In the genomic region with DNA sequence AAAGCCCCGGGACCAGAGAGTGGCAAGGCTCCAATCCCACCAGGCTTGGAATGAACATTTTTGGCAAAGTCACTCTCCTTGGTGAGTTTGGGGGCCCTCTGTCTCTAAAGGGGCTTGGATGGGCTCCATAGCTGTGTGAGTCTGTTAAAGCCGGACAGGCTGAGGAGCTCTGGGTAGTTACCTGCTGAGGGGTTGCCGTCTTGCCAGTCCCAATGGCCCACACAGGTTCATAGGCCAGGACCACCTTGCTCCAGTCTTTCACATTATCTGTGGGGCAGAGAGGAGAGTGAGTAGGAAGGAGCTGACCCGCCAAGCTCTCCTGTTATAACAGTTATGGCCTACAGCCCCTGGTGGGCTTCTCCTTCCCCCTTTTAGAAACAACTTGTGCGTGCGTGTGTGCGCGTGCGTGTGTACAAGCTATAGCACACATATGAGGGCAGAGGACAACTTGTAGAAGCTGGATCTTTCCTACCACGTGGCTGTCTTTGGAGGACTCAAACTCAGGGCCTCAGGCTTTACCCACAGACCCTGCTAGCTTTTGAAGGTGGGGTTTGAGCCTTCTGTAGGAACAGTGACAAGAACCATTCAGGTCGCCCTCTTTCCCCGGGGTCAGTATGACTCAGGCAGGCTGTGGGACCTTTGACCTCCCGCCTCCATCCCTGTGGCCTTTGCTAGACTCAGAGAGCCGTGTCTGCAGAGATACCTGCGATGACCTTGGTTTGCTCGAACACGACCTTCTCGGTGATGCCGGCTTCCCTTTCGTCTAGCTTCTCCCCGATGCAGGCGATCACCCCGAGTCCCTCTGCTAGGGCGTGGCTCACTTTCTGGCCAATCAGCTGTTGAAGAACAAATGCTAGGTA, we compare ENCODE assay signal across 8 mouse cellular contexts. TPM values are rescaled to one million over a fixed set of nuclear protein-coding genes. Genes with fewer than 3 reads are reported as not detected.
DNase-seq lines count a peak whose midpoint lies in the region; ATAC-seq and TF ChIP-seq lines count a peak whose summit lies in the region.

No protein-coding gene starts in this region.

- H3K9ac ChIP-seq in heart, embryonic 14.5 days (ENCODE audit: low read length): peak overlapping the region; percentile 99
- H3K9ac ChIP-seq in hindbrain, embryonic 15.5 days: no peak overlapping the region; the same call in 1 of the 2 replicates
- H3K9ac ChIP-seq in midbrain, embryonic 12.5 days (replicated peaks): peak overlapping the region; percentile 86; the same call in 1 of the 2 replicates

- intact Hi-C loops in heart, postnatal 14 days (cut with DNase I): no loop called here

- TF ChIP-seq POLR2A in cortical plate, adult 2 months (IDR thresholded peaks at IDR 0.05; ENCODE audit: extremely low read depth, insufficient read depth, low read length): no peak

- H3K4me1 ChIP-seq in heart, embryonic 14.5 days (ENCODE audit: control insufficient read depth in 2 of 2, insufficient read depth in 2 of 2, low read length in 2 of 2): peaks cover 23 to 49% of the 10 kb centered on the region in 2 experiments
- H3K4me1 ChIP-seq in cortical plate, adult 2 months (ENCODE audit: control insufficient read depth, insufficient read depth, low read length): peaks cover 3% of the 10 kb centered on the region; the same call in 1 of the 2 replicates
- peaks cover 53% of the 10 kb centered on the region for H3K4me1 ChIP-seq in hindbrain, embryonic 15.5 days (replicated peaks)
- H3K4me1 ChIP-seq in midbrain, embryonic 12.5 days: peaks cover 53% of the 10 kb centered on the region

- H3K4me2 ChIP-seq in heart, embryonic 14.5 days (ENCODE audit: low read length): peak overlapping the region; percentile 74
- peak overlapping the region; percentile 72 for H3K4me2 ChIP-seq in hindbrain, embryonic 15.5 days
- peak overlapping the region; percentile 88 for H3K4me2 ChIP-seq in midbrain, embryonic 12.5 days (replicated peaks)

- 71% methylated on average over 24 of the region's 24 CpGs for WGBS in heart, embryonic 14.5 days
- WGBS in hindbrain, embryonic 15.5 days: 83% methylated on average over 24 of the region's 24 CpGs
- 86% methylated on average over 24 of the region's 24 CpGs for WGBS in midbrain, embryonic 12.5 days

- H3K27me3 ChIP-seq in heart, embryonic 14.5 days (ENCODE audit: control insufficient read depth, insufficient read depth, low read length): no peaks in the 10 kb centered on the region
- H3K27me3 ChIP-seq in hindbrain, embryonic 15.5 days: no peaks in the 10 kb centered on the region
- H3K27me3 ChIP-seq in midbrain, embryonic 12.5 days: no peaks in the 10 kb centered on the region

- H3K4me3 ChIP-seq in heart, embryonic 14.5 days (ENCODE audit: control insufficient read depth in 1 of 2, insufficient read depth in 1 of 2, low read depth in 1 of 2, low read length in 2 of 2): peak overlapping the region; percentile 59 to 90
- H3K4me3 ChIP-seq in cortical plate, adult 2 months (ENCODE audit: insufficient read depth, low read length): peak overlapping the region; percentile 66; the same call in 1 of the 2 replicates
- H3K4me3 ChIP-seq in hindbrain, embryonic 15.5 days: peak overlapping the region; percentile 70; the same call in 1 of the 2 replicates
- H3K4me3 ChIP-seq in midbrain, embryonic 12.5 days: peak overlapping the region; percentile 75; the same call in 1 of the 2 replicates

- TF ChIP-seq CTCF in cortical plate, adult 2 months (IDR thresholded peaks at IDR 0.05; ENCODE audit: extremely low read depth, insufficient read depth, low read length): no peak

- no peak for DNase-seq in heart, postnatal 14 days
- DNase-seq in embryo, embryonic 10.5 days (ENCODE audit: low spot score): no peak
- DNase-seq in left cerebral cortex, adult 8-10 months (ENCODE audit: low spot score in 2 of 2): no peak
- no peak for DNase-seq in gastrocnemius, postnatal 4 days (ENCODE audit: low spot score in 2 of 2)

- no peaks in the 10 kb centered on the region for H3K9me3 ChIP-seq in heart, embryonic 14.5 days (ENCODE audit: control insufficient read depth, low read length)
- H3K9me3 ChIP-seq in hindbrain, embryonic 15.5 days: no peaks in the 10 kb centered on the region
- H3K9me3 ChIP-seq in midbrain, embryonic 12.5 days: no peaks in the 10 kb centered on the region

- ATAC-seq in heart, embryonic 14.5 days (ENCODE audit: insufficient number of reproducible peaks, insufficient read depth, low FRiP score, low read depth): no peak
- no peak for ATAC-seq in hindbrain, embryonic 15.5 days (ENCODE audit: low FRiP score, low read depth)
- no peak for ATAC-seq in midbrain, embryonic 12.5 days (ENCODE audit: low FRiP score, low read depth)

- peak overlapping the region; percentile 95 to 99 for H3K27ac ChIP-seq in heart, embryonic 14.5 days (replicated peaks in 1 of 2; ENCODE audit: control insufficient read depth in 1 of 2, insufficient read depth in 1 of 2, low read depth in 2 of 2, low read length in 2 of 2)
- H3K27ac ChIP-seq in cortical plate, adult 2 months (ENCODE audit: insufficient read depth, low read length): no peak overlapping the region
- H3K27ac ChIP-seq in hindbrain, embryonic 15.5 days (replicated peaks): no peak overlapping the region
- 0 out of 2 replicates have a peak overlapping the region, but pooled peaks have one; percentile 86 for H3K27ac ChIP-seq in midbrain, embryonic 12.5 days (replicated peaks)

- peaks cover 48% of the 10 kb centered on the region for H3K36me3 ChIP-seq in heart, embryonic 14.5 days (ENCODE audit: control insufficient read depth, insufficient read depth, low read length)
- H3K36me3 ChIP-seq in hindbrain, embryonic 15.5 days: peaks cover 16% of the 10 kb centered on the region
- peaks cover 33% of the 10 kb centered on the region for H3K36me3 ChIP-seq in midbrain, embryonic 12.5 days

RNA-seq across cellular contexts. Expression of a gene that starts 2.2 kb away (rescaled TPM):
- polyA plus RNA-seq in heart, embryonic 14.5 days (2014; fragmentation: Nextera tagmentation; extraction: Ambion mirVana): 1,486 and 1,545 TPM in 2 replicates
- total RNA-seq in heart, postnatal 14 days (2021): 100 to 1,000 TPM; 772 to 817 TPM
- polyA plus RNA-seq in cortical plate, adult 2 months (2012; rRNA removed): 1,059 and 1,064 TPM in 2 replicates
- 468 and 478 TPM in 2 replicates for polyA plus RNA-seq in hindbrain, embryonic 15.5 days (2015; fragmentation: Nextera tagmentation; extraction: Ambion mirVana)
- polyA plus RNA-seq in midbrain, embryonic 12.5 days (2016; fragmentation: Nextera tagmentation; extraction: Ambion mirVana): 423 and 428 TPM in 2 replicates
- 100 to 1,000 TPM; 794 to 847 (median 813) TPM for total RNA-seq in left cerebral cortex, adult 8-10 months (2022)
- 1,000 to 10,000 TPM; 2,059 to 2,144 TPM for total RNA-seq in gastrocnemius, postnatal 4 days (2021)

RNA-seq across cellular contexts. Expression of a gene that starts 3.5 kb away (rescaled TPM):
- 4.0 and 5.7 TPM in 2 replicates for polyA plus RNA-seq in heart, embryonic 14.5 days (2014; fragmentation: Nextera tagmentation; extraction: Ambion mirVana)
- 1 to 10 TPM; 3.2 to 3.5 TPM for total RNA-seq in heart, postnatal 14 days (2021)
- polyA plus RNA-seq in cortical plate, adult 2 months (2012; rRNA removed): 4.4 and 4.8 TPM in 2 replicates
- 9.0 and 9.3 TPM in 2 replicates for polyA plus RNA-seq in hindbrain, embryonic 15.5 days (2015; fragmentation: Nextera tagmentation; extraction: Ambion mirVana)
- 8.1 and 8.6 TPM in 2 replicates for polyA plus RNA-seq in midbrain, embryonic 12.5 days (2016; fragmentation: Nextera tagmentation; extraction: Ambion mirVana)
- total RNA-seq in left cerebral cortex, adult 8-10 months (2022): 1 to 10 TPM; 4.0 to 5.8 (median 5.0) TPM
- 10 to 100 TPM; 10.5 to 11.7 TPM for total RNA-seq in gastrocnemius, postnatal 4 days (2021)

RNA-seq across cellular contexts. Expression of a gene that starts 17.4 kb away (rescaled TPM):
- polyA plus RNA-seq in heart, embryonic 14.5 days (2014; fragmentation: Nextera tagmentation; extraction: Ambion mirVana): 78.9 and 85.9 TPM in 2 replicates
- 10 to 100 TPM; 78.2 TPM for total RNA-seq in heart, postnatal 14 days (2021)
- 151 and 152 TPM in 2 replicates for polyA plus RNA-seq in cortical plate, adult 2 months (2012; rRNA removed)
- 203 and 209 TPM in 2 replicates for polyA plus RNA-seq in hindbrain, embryonic 15.5 days (2015; fragmentation: Nextera tagmentation; extraction: Ambion mirVana)
- polyA plus RNA-seq in midbrain, embryonic 12.5 days (2016; fragmentation: Nextera tagmentation; extraction: Ambion mirVana): 213 and 214 TPM in 2 replicates
- 100 to 1,000 TPM; 200 to 215 (median 204) TPM for total RNA-seq in left cerebral cortex, adult 8-10 months (2022)
- 10 to 100 TPM; 81.7 to 85.9 TPM for total RNA-seq in gastrocnemius, postnatal 4 days (2021)

RNA-seq across cellular contexts. Expression of a gene that starts 17.4 kb away (rescaled TPM):
- 126 and 139 TPM in 2 replicates for polyA plus RNA-seq in heart, embryonic 14.5 days (2014; fragmentation: Nextera tagmentation; extraction: Ambion mirVana)
- 1 to 10 TPM; 3.5 to 9.6 TPM for total RNA-seq in heart, postnatal 14 days (2021)
- 2.3 and 2.4 TPM in 2 replicates for polyA plus RNA-seq in cortical plate, adult 2 months (2012; rRNA removed)
- 35.3 and 44.0 TPM in 2 replicates for polyA plus RNA-seq in hindbrain, embryonic 15.5 days (2015; fragmentation: Nextera tagmentation; extraction: Ambion mirVana)
- polyA plus RNA-seq in midbrain, embryonic 12.5 days (2016; fragmentation: Nextera tagmentation; extraction: Ambion mirVana): 168 and 169 TPM in 2 replicates
- 1 to 10 TPM in 1 of 4 experiments, under 1 TPM in 3; 0.49 to 1.0 (median 0.80) TPM for total RNA-seq in left cerebral cortex, adult 8-10 months (2022)
- total RNA-seq in gastrocnemius, postnatal 4 days (2021): 10 to 100 TPM; 27.9 to 28.2 TPM

RNA-seq across cellular contexts. Expression of a gene that starts 28.1 kb away (rescaled TPM):
- 6.7 and 7.5 TPM in 2 replicates for polyA plus RNA-seq in heart, embryonic 14.5 days (2014; fragmentation: Nextera tagmentation; extraction: Ambion mirVana)
- 1 to 10 TPM; 2.8 to 3.3 TPM for total RNA-seq in heart, postnatal 14 days (2021)
- polyA plus RNA-seq in cortical plate, adult 2 months (2012; rRNA removed): 0.17 and 0.25 TPM in 2 replicates
- 0.83 and 3.3 TPM in 2 replicates for polyA plus RNA-seq in hindbrain, embryonic 15.5 days (2015; fragmentation: Nextera tagmentation; extraction: Ambion mirVana)
- polyA plus RNA-seq in midbrain, embryonic 12.5 days (2016; fragmentation: Nextera tagmentation; extraction: Ambion mirVana): 5.5 TPM in 2 replicates
- total RNA-seq in left cerebral cortex, adult 8-10 months (2022): under 1 TPM in 3 of 4 experiments, not detected in 1; 0.20 to 0.87 (median 0.53) TPM
- 10 to 100 TPM; 13.6 to 14.3 TPM for total RNA-seq in gastrocnemius, postnatal 4 days (2021)

Comparison
In these comparisons a context has a peak if more than half of its experiments do, and no peak if none do; other contexts are left out.
1. H3K27ac ChIP-seq: peak in heart, embryonic 14.5 days (2 of 2) and midbrain, embryonic 12.5 days (single experiment); none in cortical plate, adult 2 months (single experiment) and hindbrain, embryonic 15.5 days (single experiment).
2. Peak in every context shown above with its lines, with median percentiles within 50 percentile points of each other: H3K4me2 ChIP-seq and H3K4me3 ChIP-seq.